ENCODE assay signal across 27 mouse cellular contexts in genomic region chr11:104639634-104640033, GRCm38 (mm10). TPM values are rescaled to one million over a fixed set of nuclear protein-coding genes. Genes with fewer than 3 reads are reported as not detected.
"Had no signal": no experiment of that assay in that cellular context is flagged by ENCODE, and none has a peak within 500 bp of the region (broad histone marks: within the 10 kb centered on the region; RNA-seq: fewer than 3 reads in every experiment).

No protein-coding gene starts in this region.

- H3K4me2 ChIP-seq: heart, embryonic 13.5 days; heart, embryonic 15.5 days; hindbrain, embryonic 13.5 days; hindbrain, embryonic 15.5 days; kidney, embryonic 15.5 days; limb, embryonic 12.5 days; liver, embryonic 11.5 days; liver, embryonic 13.5 days; liver, embryonic 15.5 days had no signal

- ATAC-seq: hindbrain, postnatal 0 days; intestine, embryonic 16.5 days had no signal

- H3K36me3 ChIP-seq: heart, embryonic 13.5 days; heart, embryonic 15.5 days; hindbrain, embryonic 13.5 days; hindbrain, embryonic 15.5 days; kidney, embryonic 15.5 days; limb, embryonic 10.5 days; limb, embryonic 12.5 days; liver, embryonic 13.5 days; liver, embryonic 15.5 days had no signal

- H3K4me3 ChIP-seq: heart, embryonic 10.5 days; heart, embryonic 13.5 days; heart, embryonic 15.5 days; hindbrain, embryonic 13.5 days; hindbrain, embryonic 15.5 days; kidney, embryonic 15.5 days; left cerebral cortex, adult 2 months; limb, embryonic 10.5 days; limb, embryonic 12.5 days; liver, embryonic 13.5 days; liver, embryonic 15.5 days had no signal

- H3K4me1 ChIP-seq: heart, embryonic 10.5 days; heart, embryonic 13.5 days; heart, embryonic 15.5 days; hindbrain, embryonic 15.5 days; kidney, embryonic 15.5 days; limb, embryonic 10.5 days; liver, embryonic 13.5 days; liver, embryonic 15.5 days had no signal

- DNase-seq: gastrocnemius, postnatal 14 days; gastrocnemius, postnatal 36 days; heart, adult 18-20 months; kidney, adult 11 months; kidney, adult 2 months; kidney, adult 9 months; kidney, postnatal 36 days; layer of hippocampus, adult 9-11 months; liver; liver, embryonic 13.5 days had no signal

- H3K9ac ChIP-seq: heart, embryonic 13.5 days; heart, embryonic 15.5 days; hindbrain, embryonic 13.5 days; hindbrain, embryonic 15.5 days; kidney, embryonic 15.5 days; limb, embryonic 12.5 days; liver, embryonic 13.5 days; liver, embryonic 15.5 days had no signal

- H3K27ac ChIP-seq: heart, embryonic 10.5 days; heart, embryonic 13.5 days; heart, embryonic 15.5 days; hindbrain, embryonic 13.5 days; hindbrain, embryonic 15.5 days; hindbrain, postnatal 0 days; kidney, embryonic 15.5 days; left cerebral cortex, adult 2 months; limb, embryonic 10.5 days; limb, embryonic 12.5 days; liver, embryonic 13.5 days; liver, embryonic 15.5 days had no signal

- H3K27me3 ChIP-seq: heart, embryonic 13.5 days; heart, embryonic 15.5 days; hindbrain, embryonic 13.5 days; hindbrain, embryonic 15.5 days; kidney, embryonic 15.5 days; liver, embryonic 13.5 days; liver, embryonic 15.5 days had no signal

- H3K9me3 ChIP-seq: heart, embryonic 10.5 days; heart, embryonic 13.5 days; heart, embryonic 15.5 days; hindbrain, embryonic 13.5 days; hindbrain, embryonic 15.5 days; kidney, embryonic 15.5 days; limb, embryonic 10.5 days; limb, embryonic 12.5 days; liver, embryonic 13.5 days; liver, embryonic 15.5 days had no signal

RNA-seq across cellular contexts. Expression of gene Gm11639, which starts 45.9 kb away (rescaled TPM):
- total RNA-seq: gastrocnemius, postnatal 36 days; hematopoietic stem cell, adult 5-6 weeks; hindbrain, postnatal 0 days had no signal
- polyA plus RNA-seq: gonadal fat pad, adult 2 months; hindbrain, embryonic 11.5 days; large intestine, adult 2 months; limb, embryonic 10.5 days; limb, embryonic 12.5 days had no signal
